8 mouse cellular contexts compared by ENCODE assay signal in the genomic region with DNA sequence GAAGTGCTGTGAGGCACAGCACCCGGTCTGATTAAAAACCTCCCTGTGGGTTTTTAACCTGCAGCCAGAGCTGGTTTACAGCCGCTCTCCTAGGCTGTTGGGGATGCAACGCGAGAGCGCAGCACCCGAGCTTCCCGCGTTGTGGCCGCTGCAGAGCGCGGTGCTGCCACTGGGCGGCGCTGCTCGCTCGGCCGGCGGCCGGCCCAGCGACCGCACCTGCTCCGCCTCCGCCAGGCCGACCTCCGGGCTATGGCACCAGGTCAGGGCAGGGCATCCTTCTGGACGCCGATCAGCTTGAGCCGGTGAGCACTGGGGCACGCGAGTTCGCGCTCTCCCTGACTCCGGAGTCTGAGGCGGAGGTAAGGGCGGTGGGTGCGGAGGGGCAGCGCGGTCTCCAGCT. TPM values are rescaled to one million over a fixed set of nuclear protein-coding genes. Genes with fewer than 3 reads are reported as not detected.
A peak's percentile ranks its signal among the peaks of the same experiment; 100 is the strongest.
DNase-seq lines count a peak whose midpoint lies in the region; ATAC-seq and TF ChIP-seq lines count a peak whose summit lies in the region.

No protein-coding gene starts in this region.

- TF ChIP-seq RAD21 in CH12.LX (IDR thresholded peaks at IDR 0.05; ENCODE audit: low read depth, low read length): peak; percentile 76

- H3K4me2 ChIP-seq in CH12.LX (ENCODE audit: insufficient read depth, low read depth, poor library complexity, severe bottlenecking): 0 out of 2 replicates have a peak overlapping the region, but pooled peaks have one; percentile 2
- H3K4me2 ChIP-seq in embryonic facial prominence, embryonic 13.5 days: peak overlapping the region; percentile 79

- dilution Hi-C loops in CH12.LX (cut with MboI; ENCODE audit: extremely low pct_ligation_motif_present, extremely low pct_unique_long_range_greater_than_20kb, low sequenced_read_pairs): no loop called here

- peak; percentile 18 to 80; a peak in 2 of 4 replicates for TF ChIP-seq CTCF in CH12.LX (conservative IDR thresholded peaks at IDR 0.05 in 1 of 2, IDR thresholded peaks at IDR 0.05 in 1 of 2; ENCODE audit: low read depth in 2 of 2, low read length in 2 of 2)

- no peak for TF ChIP-seq POLR2A in CH12.LX (IDR thresholded peaks at IDR 0.05; ENCODE audit: low read depth, low read length)

- no peak overlapping the region for H3K27ac ChIP-seq in CH12.LX (ENCODE audit: insufficient read depth, low read depth)
- H3K27ac ChIP-seq in embryonic facial prominence, embryonic 13.5 days: no peak overlapping the region; the same call in 1 of the 2 replicates

- H3K9me3 ChIP-seq in CH12.LX (replicated peaks; ENCODE audit: low read length): peaks cover 7% of the 10 kb centered on the region
- H3K9me3 ChIP-seq in embryonic facial prominence, embryonic 13.5 days: no peaks in the 10 kb centered on the region; the same call in 1 of the 2 replicates

- no peak overlapping the region for H3K9ac ChIP-seq in CH12.LX (ENCODE audit: insufficient read depth, low read depth)
- H3K9ac ChIP-seq in embryonic facial prominence, embryonic 13.5 days: peak overlapping the region; percentile 71

- TF ChIP-seq EP300 in CH12.LX (IDR thresholded peaks at IDR 0.05; ENCODE audit: low read length): no peak

- ATAC-seq in embryonic facial prominence, embryonic 13.5 days (ENCODE audit: insufficient number of reproducible peaks, insufficient read depth, low FRiP score, low TSS enrichment, low read depth): no peak
- ATAC-seq in activated CD4-positive, CD25-positive, alpha-beta regulatory T cell, adult 4 months: no peak

- H3K4me3 ChIP-seq in CH12.LX (replicated peaks in 1 of 3; ENCODE audit: low read depth in 2 of 3, low read length in 2 of 3, poor library complexity in 1 of 3): peak overlapping the region in 1 of 3 experiments; percentile 57
- peak overlapping the region; percentile 46 for H3K4me3 ChIP-seq in embryonic facial prominence, embryonic 13.5 days

- peaks cover 4 to 9% of the 10 kb centered on the region in 2 experiments; a peak in 3 of 4 replicates for H3K4me1 ChIP-seq in CH12.LX (ENCODE audit: control insufficient read depth in 1 of 2, insufficient read depth in 2 of 2)
- H3K4me1 ChIP-seq in embryonic facial prominence, embryonic 13.5 days: peaks cover 33% of the 10 kb centered on the region

- H3K79me2 ChIP-seq in CH12.LX (replicated peaks; ENCODE audit: control insufficient read depth, extremely low read depth, insufficient read depth, poor library complexity, severe bottlenecking): no peaks in the 10 kb centered on the region

- H3K36me3 ChIP-seq in CH12.LX (replicated peaks in 1 of 2; ENCODE audit: control insufficient read depth in 1 of 2, insufficient read depth in 1 of 2, low read length in 1 of 2): no peaks in the 10 kb centered on the region
- no peaks in the 10 kb centered on the region for H3K36me3 ChIP-seq in embryonic facial prominence, embryonic 13.5 days

- no peaks in the 10 kb centered on the region for H3K27me3 ChIP-seq in CH12.LX (replicated peaks)
- peaks cover 3% of the 10 kb centered on the region; the same call in 1 of the 2 replicates for H3K27me3 ChIP-seq in embryonic facial prominence, embryonic 13.5 days

- in situ Hi-C loops in CH12.LX (cut with MboI; ENCODE audit: low pct_ligation_motif_present, low pct_unique_long_range_greater_than_20kb, low sequenced_read_pairs): loop anchor here (10.0 kb wide), 1 partner anchor 328 kb away; no protein-coding TSS in a partner anchor

- under 1% methylated on average over 36 of the region's 37 CpGs for WGBS in embryonic facial prominence, embryonic 13.5 days

- no peak for DNase-seq in CH12.LX (ENCODE audit: extremely low read depth)
- DNase-seq in adrenal gland, postnatal 25 days: peak; percentile 74
- peak; percentile 74 for DNase-seq in heart, postnatal 4 days
- DNase-seq in layer of hippocampus, postnatal 36 days: peak; percentile 55 to 67
- DNase-seq in lung, postnatal 25 days (ENCODE audit: low spot score): peak; percentile 44
- DNase-seq in right cerebral cortex, postnatal 10 days (ENCODE audit: low spot score in 2 of 2): peak; percentile 67 to 68

TF ChIP-seq in CH12.LX, 34 proteins besides CTCF, POLR2A, EP300 and RAD21:
- TF ChIP-seq TCF12 (IDR thresholded peaks at IDR 0.05; ENCODE audit: low read depth, low read length) (no peak), NRF1 (IDR thresholded peaks at IDR 0.05; ENCODE audit: low read depth, low read length) (no peak), ELF1 (IDR thresholded peaks at IDR 0.05; ENCODE audit: low read depth, low read length) (no peak), SMC3 (IDR thresholded peaks at IDR 0.05; ENCODE audit: low read depth, low read length) (peak; percentile 65), ZNF384 (IDR thresholded peaks at IDR 0.05; ENCODE audit: low read depth, low read length) (no peak), ZKSCAN1 (IDR thresholded peaks at IDR 0.05; ENCODE audit: borderline replicate concordance, low read depth, low read length) (peak; percentile 40; the same call in 1 of the 2 replicates)

RNA-seq across cellular contexts. Expression of a gene that starts 36.3 kb away (rescaled TPM):
- total RNA-seq in CH12.LX (2012; rRNA removed): 2.1 and 2.8 TPM in 2 replicates
- total RNA-seq in CH12.LX (2014; rRNA removed): 1.2 TPM in 2 replicates
- polyA plus RNA-seq in CH12.LX (2012; ENCODE audit: insufficient read length, low read depth): 1.1 and 1.3 TPM in 2 replicates
- 1.6 and 2.3 TPM in 2 replicates for total RNA-seq in adrenal gland, postnatal 25 days (2021)
- polyA plus RNA-seq in embryonic facial prominence, embryonic 13.5 days (2015; fragmentation: Nextera tagmentation; extraction: Ambion mirVana): 3.0 and 3.9 TPM in 2 replicates
- total RNA-seq in heart, postnatal 4 days (2021): 1 to 10 TPM; 4.0 to 4.5 TPM
- 1 to 10 TPM; 4.1 to 4.3 TPM for total RNA-seq in layer of hippocampus, postnatal 36 days (2021)
- 1 to 10 TPM in 1 of 2 experiments, under 1 TPM in 1; 0.48 to 1.1 TPM for polyA plus RNA-seq in activated CD4-positive, CD25-positive, alpha-beta regulatory T cell, adult 4 months (2017; shearing (Covaris generic))
